Mouse (Mus musculus): ENCODE data around the gene Fgfr2.

- TF ChIP-seq POLR2A (IDR thresholded peaks at IDR 0.05; ENCODE audit: borderline replicate concordance, extremely low read depth, low read depth, low read length), result no peak
- TF ChIP-seq CTCF (IDR thresholded peaks at IDR 0.05; ENCODE audit: insufficient read depth, low read length), result no peak
These were observed 37.7 kb downstream of the Fgfr2 start for GRCm38 (mm10) chr7:133085408-133085807.
